Mouse (Mus musculus) frontal cortex, postnatal 10 days (tissue): ENCODE data around the gene 4932438H23Rik.
"Not testable (repeated sequence)": the region's sequence is repeated elsewhere in the genome, so short reads cannot be mapped to it uniquely, and the experiment has no call there.

ENCODE experiments used
- DNase-seq, 2 experiments: peaks; one replicate each; pipeline ENCODE4 v3.0.0; 2022; ENCODE audit warnings: low spot score in 2 of 2, mixed read lengths in 1 of 2

4932438H23Rik gene

GRCm38 (mm10) chr16:91099444-91100065 is 4.6 kb upstream of the 4932438H23Rik start:
- no peak for DNase-seq

- no peak for DNase-seq
Measured at GRCm38 (mm10) chr16:91097858-91098257, 2.9 kb upstream of the 4932438H23Rik start.

- no peak for DNase-seq
Measured at GRCm38 (mm10) chr16:91096984-91097506, 2.1 kb upstream of the 4932438H23Rik start.

- no peak for DNase-seq
Measured at GRCm38 (mm10) chr16:91096016-91096415, 1.1 kb upstream of the 4932438H23Rik start.

GRCm38 (mm10) chr16:91086642-91087306 is 8.1 kb downstream of the 4932438H23Rik start:
- no peak for DNase-seq

- DNase-seq: no peak
Measured at GRCm38 (mm10) chr16:91085239-91085825, 9.6 kb downstream of the 4932438H23Rik start.

- no peak for DNase-seq
Measured at GRCm38 (mm10) chr16:91084307-91085238, 10.3 kb downstream of the 4932438H23Rik start.

GRCm38 (mm10) chr16:91083002-91083646 is 11.8 kb downstream of the 4932438H23Rik start:
- DNase-seq: no peak

- DNase-seq: peak; percentile 46 to 66
Measured at GRCm38 (mm10) chr16:91081508-91081907, 13.4 kb downstream of the 4932438H23Rik start.

GRCm38 (mm10) chr16:91076180-91076579 is 18.7 kb downstream of the 4932438H23Rik start:
- no peak for DNase-seq

- not testable (repeated sequence) for DNase-seq
Measured at GRCm38 (mm10) chr16:91075423-91075822, 19.5 kb downstream of the 4932438H23Rik start.

- DNase-seq: peak; percentile 73 to 85
Measured at GRCm38 (mm10) chr16:91073163-91073892, 21.6 kb downstream of the 4932438H23Rik start.

- no peak for DNase-seq
Measured at GRCm38 (mm10) chr16:91072256-91072655, 22.7 kb downstream of the 4932438H23Rik start.

- DNase-seq: no peak
Measured at GRCm38 (mm10) chr16:91068969-91069368, 26.0 kb downstream of the 4932438H23Rik start.

GRCm38 (mm10) chr16:91067122-91067521 is 27.8 kb downstream of the 4932438H23Rik start:
- DNase-seq: no peak

- no peak for DNase-seq
Measured at GRCm38 (mm10) chr16:91064583-91065365, 30.1 kb downstream of the 4932438H23Rik start.

GRCm38 (mm10) chr16:91063786-91064185 is 31.1 kb downstream of the 4932438H23Rik start:
- no peak for DNase-seq

GRCm38 (mm10) chr16:91061531-91062318 is 33.2 kb downstream of the 4932438H23Rik start:
- no peak for DNase-seq

GRCm38 (mm10) chr16:91057741-91058140 is 37.2 kb downstream of the 4932438H23Rik start:
- no peak for DNase-seq
